Mouse (Mus musculus) splenic B cell, adult 2 months (primary cell): ENCODE data around the gene Cachd1.

Source experiments
- DNase-seq: peaks from one replicate; pipeline ENCODE4 v3.0.0-alpha.2; 2011; ENCODE audit warnings: low read depth, low spot score
- H3K27me3 ChIP-seq: 2 replicates; pipeline ENCODE4 v1.6.1; 2012; ENCODE audit warnings: mild to moderate bottlenecking, low read length, moderate library complexity, mixed read lengths; ENCODE audit not compliant: control insufficient read depth, poor library complexity, insufficient read depth, severe bottlenecking
- H3K36me3 ChIP-seq: 2 replicates; pipeline ENCODE4 v1.6.1; 2012; ENCODE audit warnings: mild to moderate bottlenecking, low read length, moderate library complexity, mixed read lengths; ENCODE audit not compliant: control insufficient read depth, poor library complexity, insufficient read depth, severe bottlenecking

Gene Cachd1

GRCm38 (mm10) chr4:100995617-100996016 lies 219.1 kb downstream of the Cachd1 start:
- no peak for DNase-seq
- H3K27me3 ChIP-seq, result no peaks in the 10 kb centered on the region
- H3K36me3 ChIP-seq, result no peaks in the 10 kb centered on the region

- DNase-seq, result no peak
- Histone ChIP-seq H3K36me3 (no peaks in the 10 kb centered on the region), H3K27me3 (no peaks in the 10 kb centered on the region)
Measured at GRCm38 (mm10) chr4:100996060-100996651, 219.7 kb downstream of the Cachd1 start.

GRCm38 (mm10) chr4:100998145-100998544 lies 221.7 kb downstream of the Cachd1 start:
- peak; percentile 43 for DNase-seq
- H3K36me3 ChIP-seq, result no peaks in the 10 kb centered on the region
- no peaks in the 10 kb centered on the region for H3K27me3 ChIP-seq

GRCm38 (mm10) chr4:100998906-100999305 lies 222.4 kb downstream of the Cachd1 start:
- no peaks in the 10 kb centered on the region for H3K36me3 ChIP-seq
- no peaks in the 10 kb centered on the region for H3K27me3 ChIP-seq
- no peak for DNase-seq

GRCm38 (mm10) chr4:101000622-101001021 lies 224.1 kb downstream of the Cachd1 start:
- H3K27me3 ChIP-seq, result no peaks in the 10 kb centered on the region
- DNase-seq, result no peak
- no peaks in the 10 kb centered on the region for H3K36me3 ChIP-seq

GRCm38 (mm10) chr4:101001073-101001472 lies 224.6 kb downstream of the Cachd1 start:
- no peaks in the 10 kb centered on the region for H3K36me3 ChIP-seq
- no peak for DNase-seq
- H3K27me3 ChIP-seq, result no peaks in the 10 kb centered on the region

GRCm38 (mm10) chr4:101002961-101003360 lies 226.5 kb downstream of the Cachd1 start:
- no peak for DNase-seq
- H3K36me3 ChIP-seq, result no peaks in the 10 kb centered on the region
- H3K27me3 ChIP-seq, result no peaks in the 10 kb centered on the region

GRCm38 (mm10) chr4:101008362-101008769 lies 231.9 kb downstream of the Cachd1 start:
- no peaks in the 10 kb centered on the region for H3K36me3 ChIP-seq
- DNase-seq, result no peak
- H3K27me3 ChIP-seq, result no peaks in the 10 kb centered on the region

GRCm38 (mm10) chr4:101009092-101009491 lies 232.6 kb downstream of the Cachd1 start:
- H3K36me3 ChIP-seq, result no peaks in the 10 kb centered on the region
- H3K27me3 ChIP-seq, result no peaks in the 10 kb centered on the region
- DNase-seq, result no peak

- no peak for DNase-seq
- H3K36me3 ChIP-seq, result no peaks in the 10 kb centered on the region
- H3K27me3 ChIP-seq, result no peaks in the 10 kb centered on the region
Measured at GRCm38 (mm10) chr4:101017806-101018205, 241.3 kb downstream of the Cachd1 start.

- no peaks in the 10 kb centered on the region for H3K27me3 ChIP-seq
- H3K36me3 ChIP-seq, result no peaks in the 10 kb centered on the region
- DNase-seq, result no peak
Measured at GRCm38 (mm10) chr4:101020596-101020995, 244.1 kb downstream of the Cachd1 start, which contains the start of gene Gm10577. Gm10577 (minus strand) TSS chr4:101020696.

- no peak for DNase-seq
Measured at GRCm38 (mm10) chr4:101026566-101026965, 250.1 kb downstream of the Cachd1 start.

GRCm38 (mm10) chr4:101026995-101027394 lies 250.5 kb downstream of the Cachd1 start:
- Histone ChIP-seq H3K27me3 (no peaks in the 10 kb centered on the region), H3K36me3 (no peaks in the 10 kb centered on the region)
- no peak for DNase-seq

More at GRCm38 (mm10) chr4:101026566-101026965, 250.1 kb downstream of the Cachd1 start:
- no peaks in the 10 kb centered on the region for H3K36me3 ChIP-seq
- no peaks in the 10 kb centered on the region for H3K27me3 ChIP-seq

- DNase-seq, result no peak
Measured at GRCm38 (mm10) chr4:101027852-101028411, 251.5 kb downstream of the Cachd1 start.

GRCm38 (mm10) chr4:101033047-101033446 lies 256.6 kb downstream of the Cachd1 start:
- Histone ChIP-seq H3K36me3 (no peaks in the 10 kb centered on the region), H3K27me3 (no peaks in the 10 kb centered on the region)
- no peak for DNase-seq

More at GRCm38 (mm10) chr4:101027852-101028411, 251.5 kb downstream of the Cachd1 start:
- no peaks in the 10 kb centered on the region for H3K36me3 ChIP-seq
- no peaks in the 10 kb centered on the region for H3K27me3 ChIP-seq

- Histone ChIP-seq H3K27me3 (no peaks in the 10 kb centered on the region), H3K36me3 (no peaks in the 10 kb centered on the region)
- DNase-seq, result no peak
Measured at GRCm38 (mm10) chr4:101035131-101035530, 258.7 kb downstream of the Cachd1 start.
